Comparison of ENCODE assay signal across 11 mouse cellular contexts in genomic region chr10:95013946-95014345, GRCm38 (mm10).
DNase-seq lines count a peak whose midpoint lies in the region; ATAC-seq and TF ChIP-seq lines count a peak whose summit lies in the region.
"Had no signal": no experiment of that assay in that cellular context is flagged by ENCODE, and none has a peak within 500 bp of the region (broad histone marks: within the 10 kb centered on the region; RNA-seq: fewer than 3 reads in every experiment).

No protein-coding gene starts in this region.

- DNase-seq in Muller cell, postnatal 12 days (ENCODE audit: inconsistent ontology term), result peak; percentile 89
- DNase-seq in adrenal gland, postnatal 10 days, result peak; percentile 84
- peak; percentile 66 for DNase-seq in gastrocnemius, postnatal 10 days
- peak; percentile 45 to 60 for DNase-seq in lung, adult 18-20 months
- no peak for DNase-seq in kidney, adult 2 months
- DNase-seq in layer of hippocampus, adult 9-10 months (ENCODE audit: low spot score), result no peak
- DNase-seq in kidney, postnatal 10 days, result no peak
- DNase-seq: layer of hippocampus, adult 9-11 months had no signal

- 79% methylated on average over 4 of the region's 4 CpGs for WGBS in intestine, embryonic 15.5 days
- 67% methylated on average over 4 of the region's 4 CpGs for WGBS in kidney, adult 2 months

- no peaks in the 10 kb centered on the region for H3K27me3 ChIP-seq in intestine, embryonic 15.5 days (replicated peaks)
- no peaks in the 10 kb centered on the region for H3K27me3 ChIP-seq in kidney, adult 2 months (replicated peaks; ENCODE audit: control insufficient read depth, insufficient read depth, low read length)
- H3K27me3 ChIP-seq: midbrain, embryonic 13.5 days; Patski had no signal

- no peak overlapping the region for H3K27ac ChIP-seq in intestine, embryonic 15.5 days
- H3K27ac ChIP-seq in kidney, adult 2 months (ENCODE audit: insufficient read depth, low read depth, low read length), result no peak overlapping the region
- H3K27ac ChIP-seq: midbrain, embryonic 13.5 days had no signal

- no peaks in the 10 kb centered on the region for H3K9me3 ChIP-seq in intestine, embryonic 15.5 days
- H3K9me3 ChIP-seq: midbrain, embryonic 13.5 days had no signal

- no peak overlapping the region for H3K9ac ChIP-seq in intestine, embryonic 15.5 days
- H3K9ac ChIP-seq: midbrain, embryonic 13.5 days had no signal

- H3K4me2 ChIP-seq in intestine, embryonic 15.5 days (replicated peaks), result no peak overlapping the region
- H3K4me2 ChIP-seq: midbrain, embryonic 13.5 days had no signal

- no peaks in the 10 kb centered on the region for H3K4me1 ChIP-seq in intestine, embryonic 15.5 days (replicated peaks)
- H3K4me1 ChIP-seq in kidney, adult 2 months (ENCODE audit: control insufficient read depth, insufficient read depth, low read length), result no peaks in the 10 kb centered on the region

- no peak overlapping the region for H3K4me3 ChIP-seq in intestine, embryonic 15.5 days (replicated peaks)
- H3K4me3 ChIP-seq in kidney, adult 2 months (ENCODE audit: insufficient read depth, low read depth, low read length), result no peak overlapping the region
- H3K4me3 ChIP-seq: midbrain, embryonic 13.5 days had no signal

- ATAC-seq in intestine, embryonic 15.5 days, result no peak
- ATAC-seq: midbrain, embryonic 13.5 days; Patski had no signal

- no peaks in the 10 kb centered on the region for H3K36me3 ChIP-seq in intestine, embryonic 15.5 days
- no peaks in the 10 kb centered on the region for H3K36me3 ChIP-seq in kidney, adult 2 months (ENCODE audit: control insufficient read depth, insufficient read depth, low read length)
- H3K36me3 ChIP-seq: midbrain, embryonic 13.5 days had no signal

- TF ChIP-seq POLR2A in kidney, adult 2 months (IDR thresholded peaks at IDR 0.05; ENCODE audit: low read depth, low read length), result no peak

- no peak for TF ChIP-seq CTCF in kidney, adult 2 months (conservative IDR thresholded peaks at IDR 0.05; ENCODE audit: insufficient read depth, insufficient read length, low read depth, low read length)

Comparison
In these comparisons a context has a peak if more than half of its experiments do, and no peak if none do; other contexts are left out.
1. DNase-seq: peak in Muller cell, postnatal 12 days (single experiment), adrenal gland, postnatal 10 days (single experiment), gastrocnemius, postnatal 10 days (single experiment) and lung, adult 18-20 months (2 of 2); none in kidney, adult 2 months (single experiment), layer of hippocampus, adult 9-10 months (single experiment) and kidney, postnatal 10 days (single experiment).